Mouse (Mus musculus) small intestine, adult 2 months (tissue): ENCODE results near the gene Mitf. TPM values are rescaled to one million over a fixed set of nuclear protein-coding genes. Genes with fewer than 3 reads are reported as not detected.

Experiments
- H3K27ac ChIP-seq: fragments of 200-500 bp; 2 replicates; pipeline ENCODE4 v1.5.1; 2012; ENCODE audit warnings: low read depth, low read length, control low read depth, inconsistent platforms; ENCODE audit not compliant: insufficient read depth
- H3K27me3 ChIP-seq: fragments of 200-500 bp; 2 replicates; pipeline ENCODE4 v1.6.1; 2012; ENCODE audit warnings: mild to moderate bottlenecking, moderate library complexity, low read length, inconsistent platforms; ENCODE audit not compliant: control insufficient read depth, insufficient read depth
- H3K36me3 ChIP-seq: fragments of 200-500 bp; 2 replicates; pipeline ENCODE4 v1.6.1; 2012; ENCODE audit warnings: mild to moderate bottlenecking, low read length, control low read depth, inconsistent platforms; ENCODE audit not compliant: control insufficient read depth, insufficient read depth
- H3K4me1 ChIP-seq: fragments of 200-500 bp; 2 replicates; pipeline ENCODE4 v1.6.1; 2012; ENCODE audit warnings: low read length, inconsistent platforms, mixed read lengths; ENCODE audit not compliant: control insufficient read depth, insufficient read depth, insufficient read length
- H3K4me3 ChIP-seq: fragments of 200-500 bp; 2 replicates; pipeline ENCODE4 v1.5.1; 2012; ENCODE audit warnings: low read depth, mild to moderate bottlenecking, control low read depth, inconsistent platforms, low read length, moderate library complexity
- CTCF ChIP-seq: fragments of 200-500 bp; IDR thresholded peaks from 2 replicates; pipeline ENCODE4 v1.5.1; 2012; ENCODE audit warnings: low read depth, mild to moderate bottlenecking, control low read depth, inconsistent platforms, low read length, moderate library complexity, mixed read lengths; ENCODE audit not compliant: insufficient replicate concordance, insufficient read length; ENCODE audit errors: extremely low read depth
- POLR2A ChIP-seq: fragments of 200-500 bp; IDR thresholded peaks from 2 replicates; pipeline ENCODE4 v1.6.1; 2012; ENCODE audit warnings: low read depth, mild to moderate bottlenecking, control low read depth, inconsistent platforms, low read length, moderate library complexity
- WGBS: fragments of 180-500 bp; shearing (Covaris S2); methylation state at CpG from one replicate; pipeline ENCODE4 v1.1.7; 2018; 5-methylcytosine and 5-hydroxymethylcytosine counted together
- polyA plus RNA-seq: library from polyadenylated mRNA; depleted of rRNA; stranded (reverse); fragments of >200 nt; gene quantifications from 2 replicates; pipeline ENCODE4 v1.2.3, GENCODE M21; 2012

Gene Mitf
- polyA plus RNA-seq, 1 experiment, result 0.63 TPM

DNA sequence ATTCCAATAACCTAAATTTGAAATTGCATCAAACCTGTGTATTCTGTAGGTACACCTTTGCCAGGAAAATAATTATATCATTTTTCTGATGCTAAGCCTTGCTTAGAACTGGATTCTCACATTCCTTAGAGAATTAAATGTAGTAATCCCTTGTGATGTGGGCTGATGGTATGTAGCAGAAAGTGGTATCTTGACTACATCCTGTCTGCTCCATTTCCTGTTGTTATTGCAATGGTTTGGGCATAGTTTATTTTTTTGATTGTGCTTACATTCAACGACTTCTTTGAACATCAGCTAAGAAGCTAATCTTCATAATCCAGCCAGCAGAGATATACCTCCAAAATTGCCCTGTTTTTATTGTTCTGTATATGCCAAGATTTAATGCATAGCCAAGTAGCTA, 217.0 kb downstream of the Mitf start:
- H3K4me1 ChIP-seq, result no peaks in the 10 kb centered on the region
- H3K27ac ChIP-seq, result no peak overlapping the region
- H3K4me3 ChIP-seq, result no peak overlapping the region
- H3K27me3 ChIP-seq, result no peaks in the 10 kb centered on the region
- WGBS, result 33% methylated on average over 1 of the region's 1 CpGs
- no peaks in the 10 kb centered on the region for H3K36me3 ChIP-seq
- TF ChIP-seq CTCF, result no peak
- TF ChIP-seq POLR2A, result no peak

DNA sequence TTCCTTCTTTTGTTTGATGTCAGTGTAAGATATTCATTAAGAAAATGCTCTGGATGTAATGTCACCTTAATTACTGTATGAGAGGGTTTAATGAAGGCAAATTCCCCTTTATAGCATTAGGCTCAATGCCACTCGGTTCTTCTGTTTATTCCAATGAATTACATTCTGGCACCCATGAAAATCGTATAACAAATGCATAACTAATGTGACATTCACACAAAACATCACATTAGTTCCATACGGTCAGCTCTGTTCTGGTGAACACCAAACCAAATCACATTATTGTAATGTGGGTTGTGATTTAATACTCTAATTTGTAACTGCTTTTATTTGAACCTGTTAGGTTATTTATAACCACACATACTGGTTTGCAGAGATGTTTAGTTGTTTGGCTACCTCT, 231.7 kb downstream of the Mitf start:
- 82% methylated on average over 3 of the region's 3 CpGs for WGBS
- Histone ChIP-seq H3K4me3 (no peak overlapping the region), H3K36me3 (no peaks in the 10 kb centered on the region), H3K4me1 (no peaks in the 10 kb centered on the region), H3K27ac (no peak overlapping the region), H3K27me3 (no peaks in the 10 kb centered on the region)
- TF ChIP-seq CTCF, result no peak
- no peak for TF ChIP-seq POLR2A

DNA sequence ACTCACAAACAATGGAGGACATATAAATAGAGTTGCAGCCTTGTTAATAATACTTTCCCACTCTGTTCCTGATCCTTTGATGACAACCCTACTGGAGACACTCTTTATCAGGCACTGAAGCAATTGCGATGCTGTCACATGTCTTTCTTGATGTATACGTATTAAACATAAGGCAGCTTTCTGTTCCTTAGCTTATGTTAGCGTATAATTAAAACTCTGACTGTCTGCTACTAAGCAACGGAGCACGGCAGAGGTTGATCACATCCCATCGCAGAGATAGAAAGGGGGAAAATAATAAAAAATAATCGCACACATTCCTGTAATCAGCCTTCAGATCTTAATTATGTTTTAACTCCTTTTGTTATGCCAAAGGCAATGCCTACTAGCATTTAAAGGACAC, 234.9 kb downstream of the Mitf start:
- 85% methylated on average over 7 of the region's 7 CpGs for WGBS
- no peak overlapping the region for H3K27ac ChIP-seq
- no peak for TF ChIP-seq CTCF
- TF ChIP-seq POLR2A, result no peak

DNA sequence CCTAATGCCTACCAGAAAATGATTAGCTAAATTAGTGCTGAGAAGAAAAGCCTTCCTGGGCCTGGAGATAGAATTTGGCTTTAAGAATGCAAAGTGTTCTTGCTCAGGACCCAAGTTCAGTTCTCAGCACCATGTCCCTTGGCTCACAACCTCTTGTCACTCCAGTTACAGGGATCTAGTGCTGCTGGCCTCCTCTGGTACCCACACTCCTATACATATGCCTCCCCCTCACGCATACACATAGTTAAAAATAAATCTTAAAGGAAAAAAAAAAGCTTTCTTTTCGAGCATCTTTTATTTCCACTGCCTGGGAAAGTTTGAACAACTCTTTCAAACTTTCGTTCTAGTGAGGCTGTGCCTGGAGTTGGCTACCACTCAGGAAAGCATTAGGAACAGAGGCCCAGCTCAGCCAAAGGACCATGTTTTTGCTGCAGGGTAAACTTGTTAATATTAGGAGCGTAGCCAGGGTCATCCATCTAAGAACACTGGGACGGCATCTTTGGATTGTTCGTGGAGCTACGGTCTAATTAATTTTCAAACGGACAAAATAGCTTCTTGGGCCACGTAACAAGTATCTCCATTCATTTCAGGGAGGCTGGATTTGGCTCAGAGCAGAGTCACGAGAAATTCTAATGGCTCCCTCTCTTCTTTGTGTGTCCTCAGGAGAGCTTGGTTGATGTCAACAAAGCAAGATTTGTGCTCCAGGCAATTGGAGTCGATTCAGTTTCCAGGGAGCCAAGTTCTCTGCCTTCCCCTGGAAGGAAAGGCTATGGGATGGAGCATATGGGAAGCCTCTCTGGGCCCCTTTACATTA, 239.7 kb downstream of the Mitf start:
- 67% methylated on average over 11 of the region's 11 CpGs for WGBS
- TF ChIP-seq POLR2A (no peak), CTCF (no peak)
- H3K27ac ChIP-seq, result no peak overlapping the region

More for the DNA sequence above, 234.9 kb downstream of the Mitf start:
- Histone ChIP-seq H3K36me3 (no peaks in the 10 kb centered on the region), H3K27me3 (no peaks in the 10 kb centered on the region), H3K4me1 (no peaks in the 10 kb centered on the region), H3K4me3 (no peak overlapping the region)

DNA sequence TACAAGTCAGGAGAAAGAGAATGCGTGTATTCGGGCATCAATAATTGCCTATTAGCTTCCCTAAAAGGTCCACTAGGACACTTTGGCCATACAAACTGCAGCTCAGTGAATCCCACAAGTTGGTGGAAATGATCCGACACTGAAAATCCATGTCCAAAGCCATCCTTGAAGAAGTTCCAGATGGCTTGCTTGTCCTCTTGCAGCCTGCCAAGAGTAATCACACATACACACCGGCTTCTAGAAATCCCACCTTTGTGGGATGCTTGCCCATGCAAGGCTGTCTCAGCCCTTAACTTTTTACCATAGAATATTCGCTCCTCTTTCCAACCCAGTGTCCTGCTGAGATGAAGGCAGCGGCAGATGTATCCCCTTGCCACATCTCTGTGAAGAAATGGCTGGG, 240.9 kb downstream of the Mitf start:
- H3K27ac ChIP-seq, result no peak overlapping the region
- 82% methylated on average over 6 of the region's 6 CpGs for WGBS
- H3K27me3 ChIP-seq, result no peaks in the 10 kb centered on the region
- H3K4me3 ChIP-seq, result no peak overlapping the region
- no peaks in the 10 kb centered on the region for H3K4me1 ChIP-seq
- H3K36me3 ChIP-seq, result no peaks in the 10 kb centered on the region
- TF ChIP-seq POLR2A, result no peak

More for the DNA sequence above, 239.7 kb downstream of the Mitf start:
- Histone ChIP-seq H3K4me3 (no peak overlapping the region), H3K36me3 (no peaks in the 10 kb centered on the region), H3K4me1 (no peaks in the 10 kb centered on the region), H3K27me3 (no peaks in the 10 kb centered on the region)

DNA sequence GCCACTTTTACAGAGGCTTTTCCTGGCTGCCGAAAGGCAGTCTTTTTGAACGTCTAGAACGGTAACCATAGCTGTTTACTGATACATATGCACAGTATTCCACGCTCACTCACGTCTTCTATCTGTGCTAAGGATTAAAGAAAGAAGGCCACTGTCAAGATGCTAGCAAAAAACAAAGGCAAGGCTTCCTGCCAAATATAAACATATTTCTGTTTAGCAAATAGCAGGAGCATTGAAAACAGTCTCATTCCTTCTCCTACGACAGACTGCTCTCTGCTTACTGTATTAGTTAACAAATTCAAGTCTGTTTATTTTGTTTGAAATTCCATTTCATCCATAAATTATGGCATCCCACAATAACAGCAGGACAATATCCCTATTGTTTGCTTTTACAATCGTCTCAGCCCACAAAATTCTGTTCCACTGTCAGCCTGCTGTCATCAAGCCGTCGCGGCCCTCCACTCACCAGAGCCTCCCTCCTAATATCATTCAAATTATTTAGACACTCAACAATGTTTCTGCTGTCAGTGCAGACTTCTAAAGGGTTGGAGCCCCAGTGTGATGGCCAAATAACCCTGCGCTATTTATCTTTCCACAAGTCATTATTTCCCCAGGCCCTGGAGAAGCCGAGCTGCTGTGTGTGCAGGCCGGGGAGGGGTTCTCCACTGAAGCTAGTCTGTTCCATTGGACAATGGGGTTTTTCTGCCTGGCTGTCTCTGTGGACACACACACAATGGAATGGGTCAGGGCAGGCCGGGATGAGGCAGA, 242.0 kb downstream of the Mitf start:
- TF ChIP-seq CTCF (no peak), POLR2A (no peak)
- no peak overlapping the region for H3K27ac ChIP-seq
- no peaks in the 10 kb centered on the region for H3K27me3 ChIP-seq
- H3K4me1 ChIP-seq, result no peaks in the 10 kb centered on the region
- H3K4me3 ChIP-seq, result no peak overlapping the region
- H3K36me3 ChIP-seq, result no peaks in the 10 kb centered on the region
- 58% methylated on average over 14 of the region's 14 CpGs for WGBS

DNA sequence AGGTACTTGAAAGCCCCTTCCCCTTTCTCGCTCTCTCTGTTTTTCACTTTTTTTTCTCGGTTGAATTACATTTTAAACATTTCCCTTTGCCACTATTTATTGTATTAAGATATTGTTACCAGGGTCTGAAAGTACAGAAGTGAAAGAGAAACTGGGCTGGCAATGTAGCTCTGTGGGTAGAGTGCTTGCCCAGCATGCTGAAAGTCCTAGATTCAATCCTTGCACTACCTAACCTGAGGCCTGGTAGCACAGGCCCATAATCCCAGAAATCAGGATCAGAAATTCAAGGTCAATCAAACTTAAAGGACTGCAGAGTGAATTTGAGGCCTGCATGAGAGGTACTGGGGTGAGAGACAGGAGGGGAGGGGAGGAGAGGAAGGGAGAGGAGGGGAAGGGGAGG, 242.7 kb downstream of the Mitf start:
- no peaks in the 10 kb centered on the region for H3K27me3 ChIP-seq
- TF ChIP-seq POLR2A (no peak), CTCF (no peak)
- H3K4me1 ChIP-seq, result no peaks in the 10 kb centered on the region
- no peak overlapping the region for H3K27ac ChIP-seq
- H3K36me3 ChIP-seq, result no peaks in the 10 kb centered on the region
- no peak overlapping the region for H3K4me3 ChIP-seq
- WGBS, result 64% methylated on average over 2 of the region's 2 CpGs
